Mouse (Mus musculus) adrenal gland, postnatal 25 days (tissue): Measurements from ENCODE around the gene Adssl1. TPM values are rescaled to one million over a fixed set of nuclear protein-coding genes. Genes with fewer than 3 reads are reported as not detected.
A peak's percentile ranks its signal among the peaks of the same experiment; 100 is the strongest.

Source experiments
- DNase-seq: peaks from one replicate; pipeline ENCODE4 v3.0.0; 2021; ENCODE audit warnings: mixed read lengths
- long read RNA-seq: library from polyadenylated mRNA; stranded (forward); transcript quantifications from one replicate; pipeline ENCODE4 v2.0.0, GENCODE M21; 2021
- total RNA-seq: library from RNA; stranded (reverse); gene quantifications from 2 replicates; pipeline ENCODE4 v1.2.3, GENCODE M21; 2021

The Adssl1 gene
- 17.8 and 21.0 TPM in 2 replicates for total RNA-seq
- long read RNA-seq, transcript Adssl1-201 (13 exons, 1,777 nt), result major isoform, 46 of 52 reads
- long read RNA-seq, partial matches to known transcripts, result 3 of 52 reads
- long read RNA-seq, other reads (novel, unspliced or antisense), result 2 of 52 reads

DNA sequence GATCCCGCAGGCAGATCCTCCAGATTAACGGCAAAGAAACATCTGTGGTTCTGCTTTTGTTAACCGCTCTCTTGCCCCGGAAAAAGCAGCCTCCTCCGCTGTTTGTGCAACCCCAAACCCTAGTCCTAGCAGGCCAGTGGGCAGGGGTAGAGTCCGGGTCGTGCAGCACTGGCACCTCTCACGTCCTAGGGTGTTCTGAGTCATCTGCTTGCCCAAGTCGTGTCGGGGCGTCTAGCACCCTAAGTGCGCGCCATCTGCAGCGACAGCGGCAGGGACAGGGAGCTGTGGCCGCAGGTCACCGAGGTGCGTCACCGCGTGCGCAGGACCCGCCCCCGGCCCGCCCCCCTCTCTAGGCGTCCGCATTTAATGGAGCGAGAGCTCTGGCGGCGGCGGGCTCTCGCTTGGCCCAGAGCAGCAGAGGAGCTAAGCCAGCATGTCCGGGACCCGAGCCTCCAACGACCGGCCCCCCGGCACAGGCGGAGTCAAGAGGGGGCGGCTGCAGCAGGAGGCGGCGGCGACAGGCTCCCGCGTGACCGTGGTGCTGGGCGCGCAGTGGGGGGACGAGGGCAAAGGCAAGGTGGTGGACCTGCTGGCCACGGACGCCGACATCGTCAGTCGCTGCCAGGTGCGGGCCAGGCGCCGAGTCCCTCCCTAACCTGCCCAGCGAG lies at the start of gene Adssl1:
Gene Adssl1 (plus strand): TSS at position 360 of the 668 bp plus-strand sequence.
- peak; percentile 73 for DNase-seq

DNA sequence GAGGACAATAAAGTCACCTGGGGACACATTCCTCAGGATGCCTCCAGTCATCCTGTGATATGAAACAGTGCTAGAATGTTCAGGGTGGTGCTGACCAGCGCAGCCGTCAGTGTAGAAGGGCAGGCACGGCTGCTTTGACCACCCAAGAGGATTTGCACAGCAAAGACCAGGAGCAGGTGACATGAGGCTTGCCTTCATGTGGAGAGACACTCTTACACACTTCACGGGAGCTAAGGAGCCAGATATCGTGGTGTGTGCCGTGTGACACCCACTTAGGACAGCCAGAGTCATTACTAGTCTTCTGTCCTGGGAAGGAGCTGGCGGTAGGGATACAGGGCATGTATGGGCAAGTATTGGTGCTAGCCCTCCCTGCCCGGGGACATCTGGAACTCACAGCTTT lies 49.7 kb upstream of the Adssl1 start:
- no peak for DNase-seq

DNA sequence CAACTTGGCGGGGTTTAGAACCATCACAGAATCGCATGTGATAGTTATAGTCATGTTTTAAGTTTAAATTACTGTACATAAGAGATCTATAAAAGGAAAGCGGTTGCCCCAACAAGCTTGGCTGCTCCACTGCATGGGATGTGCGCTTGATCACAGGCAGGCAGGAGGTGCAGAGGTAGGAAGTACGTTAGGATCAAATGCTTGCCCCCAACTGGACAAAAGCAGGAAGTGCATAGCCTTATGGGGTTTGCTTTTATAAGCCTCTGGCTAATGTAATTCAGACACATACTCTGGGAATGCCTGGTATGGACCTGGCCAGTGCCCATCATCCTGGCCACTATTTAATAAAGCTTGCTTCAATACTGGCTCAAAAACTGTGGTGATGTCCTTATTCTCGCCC lies 48.8 kb upstream of the Adssl1 start:
- DNase-seq, result no peak

DNA sequence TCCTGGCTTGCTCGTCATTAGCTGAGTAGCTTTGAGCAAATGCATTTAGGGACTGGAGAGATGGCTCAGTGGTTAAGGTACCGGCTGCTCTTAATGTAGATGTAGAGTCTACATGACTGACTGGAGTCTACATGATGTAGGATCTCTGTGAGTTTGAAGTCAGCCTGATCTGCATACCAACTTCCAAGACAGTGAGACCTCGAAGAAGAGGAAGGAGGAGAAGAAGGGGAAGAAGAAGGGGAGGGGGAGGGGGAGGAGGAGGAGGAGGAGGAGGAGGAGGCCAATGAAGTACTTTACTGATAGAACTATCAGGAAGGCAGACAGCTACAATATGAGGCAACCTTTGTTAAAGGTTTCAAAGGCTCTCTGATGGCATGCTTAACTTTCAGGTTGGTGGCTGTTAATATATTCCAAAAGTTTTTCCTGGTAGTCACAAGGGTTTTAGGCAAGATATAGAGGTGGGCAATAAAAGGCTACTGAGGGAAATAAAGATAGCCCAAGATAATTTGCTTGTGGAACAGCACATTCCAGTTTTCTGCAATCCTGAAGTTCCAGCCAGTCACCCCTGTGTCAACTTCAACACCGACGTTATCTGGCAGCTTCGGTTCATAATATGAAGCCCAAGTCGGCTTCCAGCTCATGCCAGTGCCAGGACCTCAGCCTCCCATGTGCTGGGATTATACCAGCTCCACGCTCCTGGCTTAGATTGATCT lies 44.4 kb upstream of the Adssl1 start:
- no peak for DNase-seq

GRCm38 (mm10) chr12:112576341-112576740 lies 43.5 kb upstream of the Adssl1 start:
- no peak for DNase-seq

DNA sequence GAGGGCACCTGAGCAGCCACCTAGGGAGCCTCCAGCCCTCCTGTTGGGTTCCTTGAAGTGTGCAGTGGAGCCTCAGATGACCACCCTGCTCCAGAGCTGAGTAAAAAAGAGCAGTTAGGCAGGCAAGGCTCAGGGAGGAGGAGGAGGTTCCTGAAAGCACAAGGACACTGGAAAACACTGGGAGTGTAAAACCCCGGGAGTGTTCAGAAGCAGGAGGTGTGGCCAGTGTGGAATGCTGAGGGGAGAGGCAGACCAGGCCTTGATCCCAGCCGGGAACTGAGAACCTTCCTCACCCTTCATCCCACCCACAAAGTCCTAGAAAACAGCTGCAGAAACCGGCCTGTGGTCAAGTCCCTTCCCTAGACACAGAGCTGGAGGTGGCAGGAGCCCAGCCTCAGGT lies 43.1 kb upstream of the Adssl1 start:
- no peak for DNase-seq

DNA sequence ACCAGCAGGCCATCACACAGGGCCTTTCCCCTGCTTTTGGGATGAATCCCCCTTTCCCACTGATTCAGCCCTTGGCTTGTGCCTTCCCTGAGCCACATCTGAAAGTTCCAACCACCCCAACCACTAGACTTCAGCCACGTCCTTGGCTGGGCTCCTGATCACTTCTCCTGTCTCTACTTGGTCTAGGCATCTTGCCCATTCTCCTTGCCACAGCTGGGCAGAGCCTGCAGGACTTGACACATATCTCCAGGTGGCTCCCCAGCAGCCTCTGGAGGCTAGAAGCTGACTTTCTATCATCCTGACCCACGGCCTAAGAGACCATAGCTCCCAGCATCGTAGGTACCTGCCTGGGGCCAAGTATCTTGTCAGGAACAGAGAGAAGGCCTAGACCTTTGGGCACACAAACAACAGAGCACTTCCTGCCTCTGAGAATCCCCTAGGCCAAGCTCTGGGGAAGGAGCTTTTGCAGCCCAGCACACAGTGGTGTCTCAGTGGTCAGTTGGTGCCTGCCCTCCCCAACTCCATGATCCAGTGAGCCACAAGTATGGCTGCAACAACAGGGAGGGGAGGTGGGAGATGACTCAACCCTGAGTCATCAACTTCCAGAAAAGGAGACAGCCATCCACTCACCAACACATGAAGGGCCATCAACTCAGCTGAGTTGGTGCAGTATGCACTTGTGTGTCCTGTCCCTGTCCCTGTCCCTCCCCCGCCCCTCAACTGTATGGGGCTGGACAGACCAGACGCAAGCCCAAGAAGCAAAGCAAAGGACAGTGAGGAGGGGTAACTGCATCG lies 41.4 kb upstream of the Adssl1 start:
- no peak for DNase-seq

GRCm38 (mm10) chr12:112579430-112579829 lies 40.4 kb upstream of the Adssl1 start:
- no peak for DNase-seq

- DNase-seq, result no peak
Measured at GRCm38 (mm10) chr12:112579926-112580325, 39.9 kb upstream of the Adssl1 start.

DNA sequence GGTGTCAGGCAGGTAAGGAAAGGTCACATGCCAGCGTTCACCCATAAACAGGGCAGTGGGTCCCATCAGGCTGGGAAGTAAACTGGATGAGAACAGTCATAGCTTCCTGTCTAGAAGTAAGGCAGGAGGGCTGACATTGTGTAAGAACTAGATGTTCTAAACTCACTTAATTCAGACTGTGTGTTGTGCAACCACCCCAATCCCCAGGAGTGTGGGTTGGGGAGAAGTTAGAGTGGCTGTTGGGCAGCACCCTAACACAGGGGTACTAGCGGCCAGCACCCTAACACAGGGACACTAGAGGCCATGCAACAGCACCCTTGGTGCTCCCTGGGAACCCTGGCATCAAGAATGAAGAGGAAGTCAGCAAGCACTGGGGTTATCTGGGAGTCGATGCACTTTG lies 38.7 kb upstream of the Adssl1 start:
- no peak for DNase-seq

DNA sequence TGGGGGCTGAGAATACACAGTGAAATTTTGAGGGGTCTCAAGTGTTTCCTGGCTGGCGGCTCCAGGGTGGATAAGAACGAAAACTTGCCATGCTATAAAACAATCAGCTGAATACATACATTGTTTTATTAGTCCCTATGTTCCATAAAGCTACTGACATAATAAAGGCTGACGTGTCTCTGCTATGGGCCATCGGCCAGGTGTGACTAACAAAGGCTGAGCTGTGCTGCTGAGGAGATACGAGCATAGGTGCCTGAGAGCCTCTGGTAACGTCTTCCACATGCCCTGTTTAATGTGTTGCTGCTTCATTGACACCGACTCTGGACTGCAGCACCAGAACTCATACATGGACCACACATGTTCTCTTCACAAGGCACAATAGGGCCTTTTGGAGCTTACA lies 34.9 kb upstream of the Adssl1 start:
- DNase-seq, result no peak

DNA sequence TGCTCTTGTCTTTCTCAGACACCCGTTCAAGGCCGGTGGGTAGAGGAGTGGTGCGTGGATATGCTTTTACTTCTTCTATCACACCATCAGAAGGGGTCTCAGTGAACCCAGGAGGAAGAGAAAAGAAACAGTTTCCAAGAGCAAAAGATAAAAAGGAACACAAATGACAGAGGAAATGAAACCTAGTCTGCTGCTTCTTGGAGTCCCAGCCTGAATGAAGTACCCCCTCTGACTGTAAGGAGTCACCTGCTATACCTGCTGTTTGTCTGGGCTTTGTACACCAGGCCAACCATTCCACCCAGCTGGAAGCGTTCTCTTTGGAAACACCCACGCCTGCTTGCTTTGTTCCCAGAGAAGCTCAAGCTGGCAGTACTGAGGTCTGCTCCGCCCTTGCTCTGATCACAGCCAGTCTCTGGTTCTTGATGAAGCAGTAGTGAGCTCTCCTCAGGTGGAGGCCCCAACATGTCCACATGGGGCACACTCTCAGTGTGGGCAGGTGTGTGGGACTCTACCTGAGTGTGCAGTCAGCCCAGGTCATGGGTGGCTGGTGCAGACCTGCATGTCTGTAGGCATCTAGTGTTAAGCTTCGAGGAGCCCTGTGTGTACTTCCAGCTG lies 33.8 kb upstream of the Adssl1 start:
- no peak for DNase-seq

- DNase-seq, result no peak
Measured at GRCm38 (mm10) chr12:112587125-112588124, 32.4 kb upstream of the Adssl1 start.

DNA sequence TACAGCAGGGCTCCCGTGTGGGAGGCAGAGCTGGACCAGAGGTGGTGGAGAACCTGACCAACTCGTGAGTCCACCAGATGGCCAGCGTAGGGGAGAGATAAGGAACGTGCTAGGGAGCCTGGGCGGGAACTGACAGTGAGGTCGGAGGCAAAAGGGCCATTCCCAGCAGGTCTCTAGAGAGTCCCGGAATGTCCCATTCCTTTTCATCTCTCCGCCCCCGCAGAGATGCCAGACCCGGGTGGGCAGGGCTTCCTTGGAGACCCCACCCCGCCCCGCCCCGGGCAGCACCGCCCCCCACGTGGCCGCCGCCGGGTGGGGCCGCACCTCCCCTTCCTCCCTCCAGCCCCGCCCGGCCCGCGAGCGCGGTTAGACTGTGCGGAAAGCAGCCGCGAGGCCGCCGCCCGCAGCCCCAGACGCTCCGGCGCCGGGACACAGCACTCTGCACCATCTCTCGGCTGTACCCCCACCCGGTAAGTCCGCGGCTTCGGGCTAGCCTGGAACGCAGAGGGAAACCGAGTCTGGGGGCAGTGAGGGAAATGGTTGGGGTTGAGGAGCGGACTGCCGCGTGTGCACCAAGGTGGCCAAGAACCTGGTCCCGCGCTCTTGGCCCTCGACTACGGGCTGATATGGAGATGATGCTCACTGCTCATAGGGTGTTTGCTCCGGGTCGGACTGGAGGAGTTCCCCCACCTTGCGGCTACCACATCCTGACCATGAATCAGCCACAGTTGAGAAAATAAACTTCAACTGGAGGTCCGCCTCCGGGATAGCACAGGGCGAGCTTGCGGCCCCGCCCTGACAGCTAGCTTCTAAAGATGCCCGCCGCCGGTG lies 31.2 kb upstream of the Adssl1 start, which contains the start of gene Inf2:
Gene Inf2 (plus strand): TSS at position 359 of the 831 bp plus-strand sequence.
- DNase-seq, result peak; percentile 91

DNA sequence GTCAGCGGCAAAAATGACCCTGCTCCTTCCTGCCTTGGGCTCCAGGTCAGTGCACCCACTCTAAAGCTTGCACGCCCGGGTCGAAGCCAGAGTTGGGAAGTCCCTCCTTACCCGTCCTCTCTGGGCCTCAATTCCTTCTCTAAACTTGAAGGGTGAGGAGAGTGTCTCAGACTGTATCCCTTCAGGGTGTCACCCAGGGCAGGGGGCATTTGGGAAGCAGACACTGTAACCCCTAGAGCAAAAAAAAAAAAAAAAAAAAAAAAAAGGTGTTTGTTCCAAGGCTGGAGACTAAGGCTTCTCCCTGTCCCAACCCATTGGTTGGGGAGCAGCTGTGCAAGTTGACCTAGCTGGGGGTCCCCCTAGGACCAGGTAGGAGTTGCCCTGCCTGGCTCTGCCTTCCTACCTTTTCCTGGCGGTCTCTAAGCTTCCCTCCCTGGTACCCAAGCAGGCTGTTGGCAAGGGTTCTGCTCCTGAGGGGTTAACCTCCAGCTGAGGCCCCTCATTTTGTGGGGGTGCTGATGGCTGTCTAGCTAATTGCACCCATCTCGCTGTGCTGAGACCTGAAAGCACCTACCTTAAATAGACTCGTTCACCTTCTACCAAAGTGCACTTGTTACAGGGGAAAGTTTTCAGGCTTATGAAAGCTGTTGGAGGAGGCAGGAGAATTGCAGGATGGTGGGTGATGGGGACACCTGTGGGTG lies 30.2 kb upstream of the Adssl1 start:
- no peak for DNase-seq

- no peak for DNase-seq
Measured at GRCm38 (mm10) chr12:112590566-112591239, 29.1 kb upstream of the Adssl1 start.

GRCm38 (mm10) chr12:112591240-112591639 lies 28.6 kb upstream of the Adssl1 start:
- DNase-seq, result no peak

DNA sequence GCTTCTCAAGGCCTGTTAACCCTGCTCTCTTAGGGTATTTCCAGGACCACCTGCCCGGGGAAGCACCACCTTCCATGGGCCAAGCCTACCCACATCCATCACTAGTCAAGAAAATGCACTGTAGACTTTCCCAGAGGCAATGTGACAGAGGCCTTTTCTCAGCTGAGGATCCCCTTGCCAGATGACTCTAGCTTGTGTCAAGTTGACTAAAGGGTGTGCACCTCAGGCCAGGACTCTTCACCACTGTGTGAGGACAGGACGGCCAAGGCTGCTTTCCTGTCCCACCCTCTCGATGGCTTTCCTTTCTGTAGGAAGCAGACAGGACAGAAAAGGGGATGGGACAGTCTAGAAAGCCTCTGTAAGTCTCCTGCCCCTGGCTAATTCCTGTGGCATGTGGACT lies 28.1 kb upstream of the Adssl1 start:
- DNase-seq, result no peak
